Mouse (Mus musculus): ENCODE data around the gene Ttll4. TPM values are rescaled to one million over a fixed set of nuclear protein-coding genes. Genes with fewer than 3 reads are reported as not detected.

Ttll4 gene
- polyA plus RNA-seq, 1 experiment from 2014 or later: 49.9 TPM

- no peak overlapping the region for H3K27ac ChIP-seq (replicated peaks)
- DNase-seq (ENCODE audit: low spot score): no peak
- no peaks in the 10 kb centered on the region for H3K4me1 ChIP-seq
- 91% methylated on average over 7 of the region's 7 CpGs for WGBS
- H3K36me3 ChIP-seq (replicated peaks): peaks cover 98% of the 10 kb centered on the region
- no peaks in the 10 kb centered on the region for H3K27me3 ChIP-seq (replicated peaks; ENCODE audit: low read depth, poor library complexity, severe bottlenecking)
- H3K9me3 ChIP-seq: no peaks in the 10 kb centered on the region
- H3K4me3 ChIP-seq: no peak overlapping the region
These were observed 25.6 kb downstream of the Ttll4 start for GRCm38 (mm10) chr1:74687131-74687530.

DNA sequence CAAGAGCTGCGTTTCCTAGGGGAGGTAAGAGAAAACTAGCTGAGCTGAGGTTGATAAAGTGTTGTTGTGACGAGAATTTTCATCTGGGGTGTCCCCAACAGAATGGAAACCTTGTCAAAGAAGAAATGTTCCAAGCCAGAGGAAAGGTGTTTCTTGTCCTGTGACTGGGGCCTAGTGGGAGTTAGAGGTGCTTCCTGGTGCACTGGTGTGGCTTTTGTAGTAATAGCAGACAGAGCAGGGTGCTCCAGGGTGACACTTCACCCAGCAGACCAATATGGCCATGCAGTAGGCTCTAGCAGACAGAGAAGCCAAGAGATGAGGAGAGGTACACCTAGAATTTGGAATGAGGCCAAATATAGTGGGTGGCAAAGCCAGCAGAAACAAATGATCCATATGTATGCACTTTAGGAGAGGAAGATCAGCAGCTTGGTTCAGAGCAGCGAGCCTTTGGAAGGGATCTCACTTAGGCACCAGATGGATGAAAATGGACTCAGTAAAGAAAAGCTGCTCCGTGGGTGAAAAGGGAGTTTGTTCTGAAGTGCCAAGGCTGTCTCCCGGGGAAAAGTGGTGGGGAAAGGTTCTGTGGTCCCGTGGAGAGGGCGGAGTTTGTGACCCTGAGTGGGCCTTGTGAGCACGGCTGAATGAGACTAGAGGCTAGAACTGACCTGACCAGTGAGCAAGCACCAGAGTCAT is 32.5 kb downstream of the Ttll4 start:
- H3K36me3 ChIP-seq (replicated peaks): peaks cover 93% of the 10 kb centered on the region
- H3K4me1 ChIP-seq: no peaks in the 10 kb centered on the region
- H3K27me3 ChIP-seq (replicated peaks; ENCODE audit: low read depth, poor library complexity, severe bottlenecking): no peaks in the 10 kb centered on the region
- no peaks in the 10 kb centered on the region for H3K9me3 ChIP-seq
- DNase-seq (ENCODE audit: low spot score): no peak
- no peak overlapping the region for H3K4me3 ChIP-seq
- no peak overlapping the region for H3K27ac ChIP-seq (replicated peaks)
- 94% methylated on average over 8 of the region's 8 CpGs for WGBS

GRCm38 (mm10) chr1:74695836-74696235 is 34.3 kb downstream of the Ttll4 start:
- 95% methylated on average over 4 of the region's 4 CpGs for WGBS
- DNase-seq (ENCODE audit: low spot score): no peak
- no peaks in the 10 kb centered on the region for H3K9me3 ChIP-seq
- H3K4me1 ChIP-seq: no peaks in the 10 kb centered on the region
- no peak overlapping the region for H3K4me3 ChIP-seq
- no peaks in the 10 kb centered on the region for H3K27me3 ChIP-seq (replicated peaks; ENCODE audit: low read depth, poor library complexity, severe bottlenecking)
- no peak overlapping the region for H3K27ac ChIP-seq (replicated peaks)
- H3K36me3 ChIP-seq (replicated peaks): peaks cover 92% of the 10 kb centered on the region

DNA sequence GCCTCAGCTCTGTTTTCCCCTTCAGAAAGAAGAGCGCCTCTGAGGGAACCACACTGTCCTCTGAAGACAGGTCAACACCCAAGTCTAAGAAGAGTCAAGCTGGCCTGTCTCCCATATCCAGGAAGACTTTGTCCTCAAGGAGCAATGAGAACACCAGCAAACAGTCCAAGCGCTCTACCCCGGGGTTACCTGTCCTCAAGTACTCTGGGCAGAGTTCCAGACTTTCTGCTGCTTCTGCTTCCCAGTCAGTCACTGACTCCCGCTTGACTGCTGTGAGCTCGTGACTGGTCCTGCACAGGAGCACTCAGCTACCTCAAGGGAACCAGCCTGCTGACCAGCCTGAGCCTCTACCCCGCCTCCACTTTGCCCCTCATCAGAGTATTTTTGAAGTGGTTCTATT is 35.9 kb downstream of the Ttll4 start:
- Histone ChIP-seq H3K9me3 (no peaks in the 10 kb centered on the region), H3K4me3 (no peak overlapping the region), H3K27ac (replicated peaks) (no peak overlapping the region), H3K36me3 (replicated peaks) (peaks cover 90% of the 10 kb centered on the region), H3K4me1 (no peaks in the 10 kb centered on the region), H3K27me3 (replicated peaks; ENCODE audit: low read depth, poor library complexity, severe bottlenecking) (no peaks in the 10 kb centered on the region)
- no peak for DNase-seq (ENCODE audit: low spot score)
- 94% methylated on average over 6 of the region's 6 CpGs for WGBS

GRCm38 (mm10) chr1:74698353-74698752 is 36.8 kb downstream of the Ttll4 start:
- H3K36me3 ChIP-seq (replicated peaks): peaks cover 93% of the 10 kb centered on the region

DNA sequence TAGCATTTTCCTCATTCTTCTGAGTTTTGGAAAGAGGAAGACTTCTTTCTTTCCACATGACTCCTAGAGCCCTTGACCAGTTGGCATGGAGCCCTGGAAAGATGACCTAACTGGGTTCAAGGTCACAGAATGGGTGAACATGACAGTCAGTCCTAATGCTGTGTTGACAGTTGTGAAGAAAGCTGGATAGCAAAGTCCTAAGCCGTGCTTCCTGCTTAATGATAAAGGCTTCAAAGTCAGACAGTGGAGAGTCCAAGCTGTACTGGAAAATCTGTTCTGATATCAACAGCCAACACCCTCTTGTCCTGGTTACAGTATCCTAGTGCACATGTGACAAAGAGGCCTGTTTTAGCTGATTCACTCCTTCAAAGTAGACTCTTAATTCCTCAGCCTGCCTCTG is 37.2 kb downstream of the Ttll4 start:
- H3K36me3 ChIP-seq (replicated peaks): peaks cover 89% of the 10 kb centered on the region
- no peak overlapping the region for H3K4me3 ChIP-seq
- DNase-seq (ENCODE audit: low spot score): no peak
- no peaks in the 10 kb centered on the region for H3K4me1 ChIP-seq
- 91% methylated on average over 1 of the region's 1 CpGs for WGBS
- no peak overlapping the region for H3K27ac ChIP-seq (replicated peaks)
- H3K27me3 ChIP-seq (replicated peaks; ENCODE audit: low read depth, poor library complexity, severe bottlenecking): no peaks in the 10 kb centered on the region
- H3K9me3 ChIP-seq: no peaks in the 10 kb centered on the region

More at GRCm38 (mm10) chr1:74698353-74698752, 36.8 kb downstream of the Ttll4 start:
- Histone ChIP-seq H3K27ac (replicated peaks) (no peak overlapping the region), H3K27me3 (replicated peaks; ENCODE audit: low read depth, poor library complexity, severe bottlenecking) (no peaks in the 10 kb centered on the region), H3K4me1 (no peaks in the 10 kb centered on the region), H3K4me3 (no peak overlapping the region), H3K9me3 (no peaks in the 10 kb centered on the region)
- DNase-seq (ENCODE audit: low spot score): no peak
- WGBS: 100% methylated on average over 1 of the region's 1 CpGs

GRCm38 (mm10) chr1:74702142-74702553 is 40.6 kb downstream of the Ttll4 start:
- Histone ChIP-seq H3K4me1 (no peaks in the 10 kb centered on the region), H3K36me3 (replicated peaks) (peaks cover 56% of the 10 kb centered on the region), H3K9me3 (no peaks in the 10 kb centered on the region), H3K27ac (replicated peaks) (no peak overlapping the region), H3K27me3 (replicated peaks; ENCODE audit: low read depth, poor library complexity, severe bottlenecking) (no peaks in the 10 kb centered on the region), H3K4me3 (no peak overlapping the region)
- 93% methylated on average over 6 of the region's 6 CpGs for WGBS
- DNase-seq (ENCODE audit: low spot score): no peak

GRCm38 (mm10) chr1:74704156-74704555 is 42.6 kb downstream of the Ttll4 start:
- 76% methylated on average over 3 of the region's 3 CpGs for WGBS
- H3K27me3 ChIP-seq (replicated peaks; ENCODE audit: low read depth, poor library complexity, severe bottlenecking): no peaks in the 10 kb centered on the region

GRCm38 (mm10) chr1:74705016-74705415 is 43.5 kb downstream of the Ttll4 start:
- no peak for DNase-seq (ENCODE audit: low spot score)
- Histone ChIP-seq H3K27ac (replicated peaks) (no peak overlapping the region), H3K9me3 (no peaks in the 10 kb centered on the region), H3K4me1 (no peaks in the 10 kb centered on the region), H3K4me3 (no peak overlapping the region), H3K27me3 (replicated peaks; ENCODE audit: low read depth, poor library complexity, severe bottlenecking) (no peaks in the 10 kb centered on the region), H3K36me3 (replicated peaks) (peaks cover 27% of the 10 kb centered on the region)
- WGBS: 87% methylated on average over 5 of the region's 5 CpGs

More at GRCm38 (mm10) chr1:74704156-74704555, 42.6 kb downstream of the Ttll4 start:
- H3K4me1 ChIP-seq: no peaks in the 10 kb centered on the region
- DNase-seq (ENCODE audit: low spot score): no peak
- H3K9me3 ChIP-seq: no peaks in the 10 kb centered on the region
- no peak overlapping the region for H3K27ac ChIP-seq (replicated peaks)
- H3K4me3 ChIP-seq: no peak overlapping the region
- H3K36me3 ChIP-seq (replicated peaks): peaks cover 36% of the 10 kb centered on the region

DNA sequence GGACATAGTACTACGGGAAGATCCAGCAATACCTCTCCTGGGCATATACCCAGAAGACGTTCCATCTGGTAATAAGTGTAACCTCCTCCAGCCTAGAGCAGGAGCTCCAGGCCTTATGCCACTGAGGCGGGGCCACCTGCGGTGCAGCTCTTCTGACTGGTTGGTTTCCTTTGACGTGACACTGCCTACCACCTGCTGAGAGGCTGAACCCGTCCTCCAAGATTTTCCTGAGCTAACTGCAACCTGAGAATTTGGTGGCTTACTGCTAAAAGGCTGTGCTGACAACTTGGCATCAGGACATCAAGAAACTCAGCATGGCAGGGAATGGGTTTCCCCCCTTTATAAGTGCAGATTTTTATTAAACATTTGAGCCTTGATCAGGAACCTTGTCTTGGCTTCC is 48.0 kb downstream of the Ttll4 start:
- 38% methylated on average over 6 of the region's 6 CpGs for WGBS
- no peaks in the 10 kb centered on the region for H3K36me3 ChIP-seq (replicated peaks)
- no peak overlapping the region for H3K4me3 ChIP-seq
- peaks cover 5% of the 10 kb centered on the region; the same call in 1 of the 2 replicates for H3K27me3 ChIP-seq (replicated peaks; ENCODE audit: low read depth, poor library complexity, severe bottlenecking)
- no peak overlapping the region for H3K27ac ChIP-seq (replicated peaks)
- DNase-seq (ENCODE audit: low spot score): no peak
- H3K4me1 ChIP-seq: peaks cover 22% of the 10 kb centered on the region
- H3K9me3 ChIP-seq: no peaks in the 10 kb centered on the region

DNA sequence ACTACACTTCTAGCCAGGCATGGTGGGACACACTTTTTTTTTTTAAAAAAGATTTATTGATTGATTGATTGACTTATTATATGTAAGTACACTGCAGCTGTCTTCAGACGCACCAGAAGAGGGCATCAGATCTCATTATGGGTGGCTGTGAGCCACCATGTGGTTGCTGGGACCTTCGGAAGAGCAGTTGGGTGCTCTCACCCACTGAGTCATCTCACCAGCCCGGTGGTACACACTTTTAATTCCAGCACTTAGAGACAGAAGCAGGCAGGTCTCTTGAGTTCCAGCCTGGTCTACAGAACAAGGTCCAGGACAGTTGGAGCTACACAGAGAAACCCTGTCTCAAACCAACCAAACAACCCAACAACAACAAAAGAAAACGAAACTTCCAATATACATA is 50.5 kb downstream of the Ttll4 start:
- Histone ChIP-seq H3K4me1 (peaks cover 40% of the 10 kb centered on the region), H3K36me3 (replicated peaks) (no peaks in the 10 kb centered on the region), H3K9me3 (no peaks in the 10 kb centered on the region), H3K4me3 (no peak overlapping the region), H3K27ac (replicated peaks) (no peak overlapping the region), H3K27me3 (replicated peaks; ENCODE audit: low read depth, poor library complexity, severe bottlenecking) (peaks cover 10% of the 10 kb centered on the region; the same call in 1 of the 2 replicates)
- 72% methylated on average over 4 of the region's 4 CpGs for WGBS
- DNase-seq (ENCODE audit: low spot score): no peak

DNA sequence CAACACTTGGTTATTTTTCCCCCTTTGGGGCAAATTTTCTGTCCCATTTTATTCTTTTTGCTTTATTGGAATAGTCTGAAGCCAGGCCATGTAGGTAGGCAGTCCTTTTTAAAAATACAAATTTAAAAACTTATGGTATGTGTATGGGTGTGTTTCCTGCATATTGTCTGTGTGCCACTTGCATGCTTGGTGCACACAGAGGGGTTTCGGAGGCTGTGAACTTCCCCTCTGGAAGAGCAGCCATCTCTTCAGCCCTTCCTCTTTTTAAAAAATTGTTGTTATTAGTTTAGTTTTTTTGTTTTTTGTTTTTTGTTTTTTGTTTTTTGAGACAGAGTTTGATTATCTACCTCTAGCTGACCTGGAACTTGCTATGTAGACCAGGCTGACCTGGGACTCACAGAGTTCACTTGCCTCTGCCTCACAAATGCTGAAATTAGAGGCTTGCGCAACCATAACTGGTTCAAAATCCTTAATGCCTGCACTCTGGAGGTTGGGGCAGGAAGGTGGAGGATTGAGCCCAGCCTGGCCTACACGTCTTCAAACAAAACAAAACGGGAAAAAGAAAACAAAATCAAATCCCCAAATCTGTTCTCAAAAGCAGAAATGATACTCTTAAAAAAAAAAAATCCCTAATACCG is 51.0 kb downstream of the Ttll4 start:
- H3K9me3 ChIP-seq: no peaks in the 10 kb centered on the region
- peaks cover 40% of the 10 kb centered on the region for H3K4me1 ChIP-seq
- 35% methylated on average over 5 of the region's 5 CpGs for WGBS
- no peaks in the 10 kb centered on the region for H3K36me3 ChIP-seq (replicated peaks)
- H3K27me3 ChIP-seq (replicated peaks; ENCODE audit: low read depth, poor library complexity, severe bottlenecking): peaks cover 10% of the 10 kb centered on the region; the same call in 1 of the 2 replicates
- peak overlapping the region; percentile 72 for H3K4me3 ChIP-seq
- H3K27ac ChIP-seq (replicated peaks): peak overlapping the region; percentile 88; the same call in 1 of the 2 replicates
- DNase-seq (ENCODE audit: low spot score): no peak

Measured in embryonic facial prominence, embryonic 10.5 days (tissue).